Mouse (Mus musculus) thymus, postnatal 10 days (tissue): Measurements from ENCODE around the gene Rgs10.
"Not testable (repeated sequence)": the region's sequence is repeated elsewhere in the genome, so short reads cannot be mapped to it uniquely, and the experiment has no call there.

Experiments
- DNase-seq, 2 experiments: peaks; one replicate each; pipeline ENCODE4 v3.0.0; 2021; ENCODE audit warnings: low spot score in 2 of 2

The Rgs10 gene

DNA sequence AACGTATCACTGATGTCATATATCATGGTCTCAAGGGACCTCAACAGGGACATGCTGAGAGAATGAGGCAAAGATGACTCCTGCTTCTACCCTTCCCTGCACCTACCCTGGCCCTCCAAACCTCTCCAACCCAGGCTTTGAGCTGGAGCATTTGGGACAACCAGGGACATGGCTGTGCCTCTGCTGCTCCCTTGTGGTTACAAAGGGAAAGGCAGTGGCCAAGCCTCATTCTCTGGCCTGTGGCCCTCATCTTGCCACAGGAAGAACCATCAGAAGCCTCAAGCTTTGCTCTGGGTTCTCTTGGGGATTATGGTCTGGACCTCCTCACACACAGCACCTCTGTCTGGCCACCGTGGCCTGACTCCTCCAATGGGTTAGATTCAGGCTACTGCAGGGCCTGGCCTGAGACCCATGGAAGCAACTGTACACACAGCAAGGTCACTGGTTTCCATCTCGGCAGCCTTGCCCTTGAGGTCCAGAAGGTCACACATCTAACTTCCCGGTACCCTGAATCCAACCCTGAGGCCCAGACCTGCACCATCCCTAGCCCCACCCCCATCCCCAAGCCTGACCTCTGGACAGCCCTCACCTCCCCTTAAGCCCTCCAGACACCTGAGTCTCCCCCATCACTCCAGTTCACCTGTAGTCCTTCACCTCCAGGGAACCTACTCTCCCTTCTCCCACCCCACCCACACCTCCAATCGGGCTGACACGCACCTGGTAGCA is 73.5 kb downstream of the Rgs10 start:
- peak in 1 of 2 experiments; percentile 67 for DNase-seq

DNA sequence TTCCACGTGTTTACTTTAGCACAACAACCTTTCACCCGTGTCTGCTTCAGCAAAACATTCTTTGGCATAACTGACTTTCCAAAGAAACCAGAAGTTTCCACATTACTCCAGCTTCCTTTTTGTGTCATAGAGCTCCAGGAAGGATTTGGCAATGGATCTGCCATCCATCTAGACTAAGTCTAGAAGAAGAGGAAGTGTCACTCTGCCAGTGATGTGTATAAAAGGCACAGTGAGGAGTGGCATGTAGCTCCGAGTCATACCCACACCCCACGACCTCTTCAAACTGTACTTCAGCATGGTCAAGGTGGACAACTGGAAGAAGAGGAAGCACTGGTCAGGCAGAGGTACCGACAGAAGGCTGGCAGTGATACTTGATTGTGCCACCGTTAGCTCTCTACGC is 74.1 kb downstream of the Rgs10 start:
- DNase-seq, result no peak

DNA sequence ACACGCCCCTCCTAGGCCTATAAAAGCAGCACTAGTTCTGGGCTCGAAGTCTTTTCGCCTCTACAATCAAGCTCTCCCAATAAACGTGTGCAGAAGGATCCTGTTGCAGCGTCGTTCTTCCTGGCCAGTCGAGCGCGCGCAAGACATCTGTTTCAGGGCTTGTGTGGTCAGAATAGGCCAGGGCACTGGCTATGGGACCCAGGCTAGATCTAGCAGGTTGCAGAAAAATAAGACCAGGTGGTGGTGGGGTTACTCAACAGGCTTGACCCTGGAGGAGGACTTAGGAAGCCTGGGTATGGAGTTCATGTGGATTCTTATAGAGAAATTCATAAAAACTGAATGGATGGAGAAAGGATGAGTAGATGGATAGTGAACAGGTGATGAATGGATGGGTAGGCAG is 75.9 kb downstream of the Rgs10 start:
- not testable (repeated sequence) for DNase-seq

DNA sequence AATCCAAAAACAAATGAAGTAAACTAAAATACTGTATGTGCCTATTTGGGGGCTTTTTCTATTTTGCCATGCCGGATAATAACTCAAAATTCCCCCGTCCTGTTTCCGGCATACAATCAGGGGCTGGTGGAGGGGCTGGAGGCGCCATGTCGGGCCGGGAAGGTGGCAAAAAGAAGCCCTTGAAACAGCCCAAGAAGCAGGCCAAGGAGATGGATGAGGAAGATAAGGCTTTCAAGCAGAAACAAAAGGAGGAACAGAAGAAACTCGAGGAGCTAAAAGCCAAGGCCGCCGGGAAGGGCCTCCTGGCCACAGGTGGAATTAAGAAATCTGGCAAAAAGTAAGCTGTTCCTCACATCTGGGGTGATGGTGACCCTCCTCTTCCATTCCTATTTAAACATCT is 78.2 kb downstream of the Rgs10 start:
- not testable (repeated sequence) for DNase-seq

DNA sequence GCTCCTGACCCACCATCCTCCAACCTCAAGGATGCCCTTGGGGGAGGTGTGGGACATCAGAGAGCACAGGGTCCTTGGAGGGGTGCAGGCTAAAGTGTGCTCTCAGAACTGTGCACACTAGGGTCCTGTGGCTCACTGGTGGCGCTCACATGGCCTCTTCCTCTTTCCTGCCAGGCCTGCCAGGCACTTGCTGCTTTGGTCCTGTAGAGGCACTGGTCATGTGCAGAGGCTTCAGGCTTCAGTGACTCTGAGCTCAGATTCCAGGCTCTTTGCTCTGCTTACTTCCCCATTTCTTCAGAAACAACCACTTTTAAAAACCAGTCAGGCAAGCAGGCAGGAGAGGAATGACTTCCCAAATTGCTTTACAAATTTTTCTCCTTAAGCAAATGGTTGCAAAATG is 85.7 kb downstream of the Rgs10 start:
- no peak for DNase-seq

DNA sequence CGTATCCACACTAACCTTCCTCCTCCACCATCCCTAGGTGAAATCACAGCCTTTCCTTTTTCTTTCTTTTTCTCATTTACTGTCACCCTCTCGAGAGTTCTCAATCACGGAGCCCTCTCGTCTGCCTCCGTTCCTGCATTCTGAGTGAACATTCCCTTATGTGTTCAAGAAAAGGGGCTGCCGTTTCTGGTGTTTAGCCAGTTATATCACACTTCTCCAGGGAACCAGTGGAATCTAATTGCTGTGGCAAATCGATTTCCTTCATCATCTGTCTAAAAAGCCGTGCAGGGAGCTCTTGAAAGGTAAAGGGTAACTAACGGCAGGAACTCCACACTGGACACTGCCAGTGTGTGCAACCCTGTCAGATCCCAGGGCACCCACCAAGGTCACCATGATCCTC is 87.6 kb downstream of the Rgs10 start:
- no peak for DNase-seq

DNA sequence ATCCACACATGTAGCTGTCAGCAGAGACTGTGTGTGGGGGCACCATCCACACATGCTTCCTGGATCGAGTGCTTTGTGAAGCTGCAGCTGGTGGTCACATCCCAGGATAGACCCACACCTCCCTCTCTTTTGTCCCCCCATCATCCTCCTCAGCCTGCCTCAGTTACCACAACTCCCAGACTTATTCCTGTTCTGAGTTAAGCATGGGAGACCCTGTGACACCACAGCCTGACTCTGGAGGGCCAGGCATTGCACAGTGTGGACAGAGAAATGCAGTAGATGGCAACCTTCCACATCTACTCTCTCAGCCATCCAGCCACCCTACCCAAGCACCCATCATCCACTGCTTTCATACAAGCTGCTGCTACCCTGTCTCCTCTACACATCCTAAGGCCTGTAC is 93.6 kb downstream of the Rgs10 start:
- no peak for DNase-seq
